Mouse (Mus musculus) testis, adult 2 months (tissue): ENCODE data around the gene Cxcl14. TPM values are rescaled to one million over a fixed set of nuclear protein-coding genes. Genes with fewer than 3 reads are reported as not detected.

Experiments used
- H3K27ac ChIP-seq: fragments of 200-500 bp; 2 replicates; pipeline ENCODE4 v1.5.1; 2012; ENCODE audit warnings: low read depth, low read length; ENCODE audit not compliant: control insufficient read depth, insufficient read depth
- H3K27me3 ChIP-seq: fragments of 200-500 bp; 2 replicates; pipeline ENCODE4 v1.6.1; 2012; ENCODE audit warnings: mild to moderate bottlenecking, low read length, moderate library complexity; ENCODE audit not compliant: control insufficient read depth, insufficient read depth
- H3K36me3 ChIP-seq: fragments of 200-500 bp; 2 replicates; pipeline ENCODE4 v1.6.1; 2012; ENCODE audit warnings: mild to moderate bottlenecking, low read length; ENCODE audit not compliant: control insufficient read depth, insufficient read depth
- H3K4me1 ChIP-seq: fragments of 200-500 bp; 2 replicates; pipeline ENCODE4 v1.6.1; 2012; ENCODE audit warnings: low read length; ENCODE audit not compliant: control insufficient read depth, insufficient read depth
- H3K4me3 ChIP-seq: fragments of 200-500 bp; 2 replicates; pipeline ENCODE4 v1.5.1; 2012; ENCODE audit warnings: low read depth, mild to moderate bottlenecking, low read length, moderate library complexity, mixed read lengths; ENCODE audit not compliant: control insufficient read depth
- CTCF ChIP-seq: fragments of 200-500 bp; IDR thresholded peaks from 2 replicates; pipeline ENCODE4 v1.5.1; 2012; ENCODE audit warnings: low read depth, mild to moderate bottlenecking, inconsistent platforms, low read length, moderate library complexity; ENCODE audit not compliant: control insufficient read depth, insufficient read depth, insufficient replicate concordance
- POLR2A ChIP-seq: fragments of 200-500 bp; IDR thresholded peaks from 2 replicates; pipeline ENCODE4 v1.6.1; 2012; ENCODE audit warnings: low read depth, mild to moderate bottlenecking, inconsistent platforms, low read length, moderate library complexity; ENCODE audit not compliant: control insufficient read depth
- polyA plus RNA-seq: library from polyadenylated mRNA; depleted of rRNA; stranded (reverse); fragments of >200 nt; gene quantifications from 2 replicates; pipeline ENCODE4 v1.2.3, GENCODE M21; 2012

Cxcl14 gene
- polyA plus RNA-seq, 1 experiment: 1.3 TPM

DNA sequence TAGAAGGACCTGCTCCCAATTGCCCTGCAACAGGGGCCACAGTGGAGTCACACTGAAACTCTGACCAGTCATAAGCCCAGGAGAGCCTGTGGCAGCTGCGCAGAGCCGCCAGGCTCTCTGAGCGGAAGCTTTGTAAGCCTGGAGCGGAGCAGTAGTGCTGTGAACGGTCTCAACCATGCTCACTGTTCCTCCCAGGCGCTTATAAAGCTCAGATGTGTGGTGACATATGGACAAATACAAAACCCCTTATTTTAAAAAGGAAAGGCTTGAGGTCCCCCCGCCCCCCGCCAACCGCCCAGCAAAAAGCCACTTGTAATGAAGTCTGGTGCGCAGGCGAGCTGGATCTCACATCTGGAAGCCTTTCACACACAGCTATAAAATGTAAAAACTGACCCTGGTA, 7.1 kb downstream of the Cxcl14 start:
- no peak overlapping the region for H3K27ac ChIP-seq
- no peak overlapping the region for H3K4me3 ChIP-seq
- no peak for TF ChIP-seq POLR2A
- no peak for TF ChIP-seq CTCF
- H3K27me3 ChIP-seq: no peaks in the 10 kb centered on the region
- no peaks in the 10 kb centered on the region for H3K4me1 ChIP-seq
- H3K36me3 ChIP-seq: no peaks in the 10 kb centered on the region

DNA sequence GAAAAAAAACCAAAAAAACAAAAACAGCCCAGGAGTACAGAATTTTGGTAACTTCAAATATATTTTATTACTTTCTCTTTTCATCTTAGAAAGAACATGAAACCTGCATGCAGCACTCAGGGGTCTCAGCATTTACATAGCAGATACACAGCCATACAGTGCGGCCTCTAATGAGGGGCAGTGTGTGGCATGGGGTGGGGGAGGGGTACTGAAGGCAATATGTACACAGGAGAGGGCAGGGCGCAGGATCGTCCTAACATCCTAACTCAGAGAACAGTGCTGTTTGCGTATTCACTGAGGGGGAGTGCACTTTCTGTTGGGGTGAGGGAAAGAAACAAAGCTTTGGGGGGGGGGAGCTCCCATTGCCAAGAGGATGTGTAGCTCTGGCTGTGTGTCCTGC, 7.8 kb downstream of the Cxcl14 start:
- Histone ChIP-seq H3K36me3 (no peaks in the 10 kb centered on the region), H3K4me1 (no peaks in the 10 kb centered on the region), H3K4me3 (no peak overlapping the region), H3K27ac (no peak overlapping the region), H3K27me3 (no peaks in the 10 kb centered on the region)
- TF ChIP-seq POLR2A (no peak), CTCF (no peak)

DNA sequence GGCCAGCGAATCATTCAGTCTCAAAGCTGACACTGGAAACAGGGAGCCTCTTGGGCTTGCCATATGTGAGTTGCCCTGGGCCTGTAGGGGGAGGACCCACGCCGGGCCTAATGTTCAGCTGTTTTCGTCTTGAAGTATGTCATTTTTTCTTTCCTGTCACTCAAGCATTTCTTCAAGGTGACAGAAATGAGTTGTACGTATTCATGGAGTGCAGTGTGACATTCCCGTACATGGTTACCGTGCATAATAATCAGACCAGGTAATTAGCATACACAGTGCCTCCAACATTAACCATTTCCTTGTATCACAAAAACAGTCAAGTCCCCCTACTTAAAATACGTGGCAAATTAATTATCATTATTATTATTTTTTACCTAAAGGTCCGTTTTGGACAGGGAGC, 9.3 kb downstream of the Cxcl14 start:
- TF ChIP-seq CTCF (no peak), POLR2A (no peak)
- no peaks in the 10 kb centered on the region for H3K4me1 ChIP-seq
- H3K27me3 ChIP-seq: no peaks in the 10 kb centered on the region
- no peaks in the 10 kb centered on the region for H3K36me3 ChIP-seq
- no peak overlapping the region for H3K27ac ChIP-seq
- no peak overlapping the region for H3K4me3 ChIP-seq

DNA sequence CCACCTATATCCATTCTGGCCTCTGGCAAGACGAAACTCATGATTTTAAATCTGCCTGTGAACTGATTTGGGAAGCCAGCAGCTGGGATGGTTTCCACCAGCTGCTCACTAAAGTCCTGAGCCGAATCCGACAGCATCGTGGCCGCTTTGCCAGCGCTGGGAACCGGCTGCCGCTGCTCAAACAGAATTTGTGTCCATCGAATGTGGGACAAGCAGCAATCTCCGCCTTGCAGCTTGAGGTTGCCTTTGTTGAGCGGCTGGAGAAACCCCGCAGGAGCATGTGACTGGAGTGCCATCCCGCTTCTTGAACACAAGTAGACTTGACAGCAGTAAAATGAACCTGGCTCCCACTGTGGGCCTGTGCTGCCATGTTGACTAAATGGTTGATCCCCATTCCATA, 13.0 kb downstream of the Cxcl14 start:
- no peak overlapping the region for H3K27ac ChIP-seq
- no peak overlapping the region for H3K4me3 ChIP-seq
- no peaks in the 10 kb centered on the region for H3K27me3 ChIP-seq
- H3K4me1 ChIP-seq: no peaks in the 10 kb centered on the region
- no peaks in the 10 kb centered on the region for H3K36me3 ChIP-seq
- TF ChIP-seq CTCF (no peak), POLR2A (no peak)

DNA sequence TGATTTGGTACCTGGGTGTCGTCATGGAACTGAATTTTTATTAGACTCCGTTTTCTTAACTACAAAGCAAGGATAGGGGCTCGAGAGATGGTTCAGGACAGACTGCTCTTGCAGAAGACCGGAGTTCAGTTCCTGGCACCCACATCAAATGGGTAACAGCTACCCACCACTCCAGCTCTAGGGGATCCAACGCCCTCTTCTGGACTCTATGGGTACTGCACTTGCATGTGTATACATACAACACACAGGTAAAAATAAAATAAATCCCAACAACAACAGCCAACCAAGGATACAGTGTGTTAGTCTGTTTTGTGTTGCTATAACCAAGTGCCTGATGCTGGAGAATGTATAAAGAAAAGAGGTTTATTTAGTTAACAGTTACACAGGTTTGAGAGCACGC, 16.0 kb downstream of the Cxcl14 start:
- Histone ChIP-seq H3K27me3 (no peaks in the 10 kb centered on the region), H3K4me1 (no peaks in the 10 kb centered on the region), H3K36me3 (no peaks in the 10 kb centered on the region), H3K27ac (no peak overlapping the region), H3K4me3 (no peak overlapping the region)
- 0 out of 2 replicates have a peak, but pooled peaks have one; percentile 18 for TF ChIP-seq CTCF
- TF ChIP-seq POLR2A: no peak

DNA sequence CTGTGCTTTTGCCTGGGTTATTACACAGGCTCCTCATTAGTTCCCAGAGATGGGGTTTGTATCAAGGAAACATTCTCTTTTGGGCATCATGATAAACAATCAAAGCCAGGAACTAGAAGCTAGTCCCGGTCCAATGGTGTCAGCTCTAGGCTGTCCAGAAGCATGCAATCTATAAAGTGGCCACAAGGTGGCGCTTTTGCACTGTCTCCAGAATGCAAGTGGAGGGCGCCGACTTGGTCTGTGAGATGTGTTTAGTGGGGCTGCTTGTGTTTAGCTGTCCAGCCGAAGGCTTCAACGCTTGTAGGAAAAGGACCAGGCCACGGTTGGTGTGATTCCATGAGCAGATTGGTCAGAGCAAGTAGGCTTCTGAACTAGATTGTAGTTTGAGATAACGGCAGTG, 16.9 kb downstream of the Cxcl14 start:
- Histone ChIP-seq H3K4me3 (no peak overlapping the region), H3K36me3 (no peaks in the 10 kb centered on the region), H3K27ac (no peak overlapping the region), H3K4me1 (no peaks in the 10 kb centered on the region), H3K27me3 (no peaks in the 10 kb centered on the region)
- TF ChIP-seq CTCF: peak; percentile 93
- TF ChIP-seq POLR2A: no peak

DNA sequence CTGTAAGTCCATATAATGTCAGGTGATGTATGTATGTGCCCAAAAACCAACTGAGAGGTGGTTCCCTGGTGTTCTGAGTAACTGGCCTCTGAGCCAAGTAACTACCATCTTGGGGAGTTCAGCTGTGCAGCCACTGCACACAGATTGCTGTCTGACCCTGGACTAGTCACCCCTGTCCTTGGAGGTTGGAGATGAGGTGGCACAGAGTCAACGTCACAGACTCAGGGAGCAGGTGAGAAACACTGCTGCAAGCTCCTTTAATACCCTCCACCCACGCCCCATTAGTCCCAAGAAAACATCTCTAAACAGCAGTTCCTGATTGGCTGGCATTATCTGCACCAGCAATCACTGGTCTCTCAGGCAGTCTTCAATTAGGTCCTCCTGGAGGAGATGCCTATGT, 21.2 kb downstream of the Cxcl14 start:
- Histone ChIP-seq H3K36me3 (no peaks in the 10 kb centered on the region), H3K4me1 (no peaks in the 10 kb centered on the region), H3K27me3 (no peaks in the 10 kb centered on the region), H3K27ac (no peak overlapping the region), H3K4me3 (no peak overlapping the region)
- TF ChIP-seq CTCF (no peak), POLR2A (no peak)

DNA sequence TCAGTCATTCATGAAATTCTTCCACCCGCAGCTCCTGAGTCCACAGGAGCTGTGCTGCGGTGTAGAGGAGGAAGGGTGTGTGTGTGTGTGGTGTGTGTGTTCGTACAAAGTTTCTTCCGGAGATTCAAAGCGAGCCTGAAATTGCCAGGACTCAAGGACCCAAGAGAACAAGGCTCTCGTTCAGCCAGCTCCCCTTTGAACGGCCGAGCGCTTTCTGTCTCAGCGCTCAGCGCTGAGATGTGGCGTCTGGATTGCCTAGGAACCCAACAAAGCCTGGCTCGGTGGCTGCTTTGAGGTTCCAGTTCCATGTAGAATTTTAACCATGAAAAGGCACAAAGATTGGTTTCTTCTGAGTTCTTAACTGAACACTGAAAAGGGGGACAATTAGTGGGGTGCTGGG, 26.2 kb downstream of the Cxcl14 start:
- H3K27ac ChIP-seq: no peak overlapping the region
- H3K36me3 ChIP-seq: no peaks in the 10 kb centered on the region
- H3K4me1 ChIP-seq: no peaks in the 10 kb centered on the region; the same call in 1 of the 2 replicates
- H3K4me3 ChIP-seq: no peak overlapping the region
- H3K27me3 ChIP-seq: no peaks in the 10 kb centered on the region
- TF ChIP-seq POLR2A: no peak
- TF ChIP-seq CTCF: no peak
